Mouse (Mus musculus) Muller cell, postnatal 12 days (primary cell): ENCODE measurements around the gene Iqcf1.

Experiments used
- DNase-seq: peaks from one replicate; pipeline ENCODE4 v3.0.0-alpha.2; 2015; ENCODE audit errors: inconsistent ontology term

Iqcf1 gene

DNA sequence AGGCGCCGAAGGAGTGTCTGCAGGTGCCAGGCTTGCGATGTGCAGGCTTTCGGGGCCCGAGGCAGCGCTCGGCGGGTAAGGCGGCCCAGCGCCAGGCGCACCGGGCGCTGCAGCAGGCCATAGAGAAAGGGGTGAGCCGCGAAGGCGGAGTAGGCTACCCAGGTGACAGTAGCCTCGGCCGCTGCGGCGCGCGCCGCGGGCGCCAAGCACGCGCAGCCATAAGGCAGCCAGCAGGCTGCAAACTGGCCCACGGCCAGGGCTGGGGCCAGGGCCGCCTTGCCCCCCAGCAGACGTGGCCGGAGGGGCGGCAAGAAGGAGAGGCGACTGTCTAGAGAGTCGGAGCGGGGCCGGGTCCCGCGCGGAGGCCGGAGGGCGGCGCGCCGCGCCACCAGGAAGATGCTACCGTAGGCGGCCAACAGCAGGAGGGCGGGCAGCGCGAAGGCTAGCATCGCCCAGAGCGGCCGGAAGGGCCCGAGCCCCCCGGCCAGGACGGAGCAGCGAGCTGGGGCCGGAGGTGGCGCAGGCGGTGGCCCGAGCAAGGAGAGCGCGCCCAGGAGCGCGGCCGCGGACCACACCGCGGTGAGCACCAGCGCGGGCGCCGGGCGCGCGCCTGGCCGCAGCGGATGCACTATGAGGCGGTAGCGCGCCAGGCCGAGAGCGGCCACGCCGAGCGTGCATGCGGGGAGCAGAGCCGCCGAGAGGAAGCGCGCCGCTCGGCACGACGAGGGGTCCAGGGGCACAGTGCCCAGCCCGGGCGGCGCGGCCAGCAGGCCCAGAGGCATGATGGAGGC is 34.8 kb upstream of the Iqcf1 start:
- peak; percentile 79 for DNase-seq

DNA sequence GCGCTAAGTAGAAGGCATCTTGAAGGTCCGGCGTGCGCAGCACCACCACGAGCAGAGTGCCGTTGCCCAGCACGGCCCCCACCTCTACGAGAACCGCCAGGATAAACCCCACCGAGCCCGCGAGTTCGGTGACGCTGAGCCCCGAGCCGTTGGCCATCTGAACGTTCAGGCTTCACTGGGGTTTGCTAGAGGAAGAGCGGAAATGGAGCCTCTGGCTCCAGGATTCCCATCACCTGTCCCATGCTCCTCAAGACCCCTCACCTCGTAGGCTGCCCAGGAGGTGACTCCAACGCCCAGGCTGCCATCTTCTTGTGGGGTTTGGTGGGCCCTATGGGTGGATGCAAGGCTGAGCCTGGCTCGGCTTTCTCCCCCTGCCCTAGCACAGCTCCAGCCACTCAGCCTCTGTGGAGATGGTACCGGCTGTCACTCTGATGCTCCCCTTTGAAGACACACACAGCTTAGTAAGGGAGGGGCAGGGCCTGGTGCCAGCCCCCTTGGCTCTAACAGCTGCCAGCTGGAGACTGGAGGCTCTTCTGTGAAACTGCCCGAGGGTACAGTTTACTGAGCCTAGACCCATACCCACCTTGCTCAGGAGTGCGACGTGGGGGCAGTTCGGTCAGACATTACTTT is 34.1 kb upstream of the Iqcf1 start, which contains the start of gene Gpr62:
Gene Gpr62 (minus strand): TSS at position 368 of the 630 bp plus-strand sequence.
- peak; percentile 75 for DNase-seq

DNA sequence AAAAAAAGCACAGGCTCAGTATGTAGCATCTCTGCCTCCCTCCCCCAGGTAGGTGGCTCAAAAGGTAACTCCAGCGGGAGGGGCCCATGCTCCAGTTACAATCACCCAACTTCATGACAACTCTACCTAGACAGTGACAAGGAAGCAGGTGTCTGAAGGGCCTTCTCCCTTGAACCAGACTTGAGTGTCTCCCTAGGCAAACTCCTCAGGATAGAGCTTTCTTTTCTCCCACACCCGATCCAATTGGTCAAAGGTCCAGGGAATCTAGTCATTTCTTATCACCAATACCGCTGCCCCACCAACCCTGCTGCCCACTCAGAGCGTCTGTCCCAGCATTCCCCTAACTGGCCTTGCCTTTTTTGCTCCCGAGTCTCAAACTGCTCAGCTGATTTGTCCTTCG is 33.0 kb upstream of the Iqcf1 start:
- no peak for DNase-seq

DNA sequence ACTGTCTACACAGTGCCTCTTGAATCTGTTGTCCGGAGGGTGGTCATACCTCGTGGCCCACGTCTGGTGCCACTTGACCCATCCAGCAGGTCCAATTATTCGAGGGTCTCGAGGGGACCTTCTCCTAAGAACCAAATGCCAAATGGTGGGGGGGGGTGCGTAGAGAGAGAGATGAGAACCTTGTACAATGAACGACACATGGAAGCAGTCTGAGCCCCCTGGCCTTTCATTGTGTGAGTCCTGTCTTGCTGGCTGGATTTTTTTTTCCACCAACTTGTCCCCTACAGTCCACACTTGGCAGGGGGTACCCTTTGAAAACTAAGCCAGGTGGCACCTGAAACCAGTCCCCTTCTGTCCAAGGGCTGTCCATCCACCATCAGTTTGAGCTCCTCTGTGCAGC is 32.0 kb upstream of the Iqcf1 start:
- DNase-seq: no peak

DNA sequence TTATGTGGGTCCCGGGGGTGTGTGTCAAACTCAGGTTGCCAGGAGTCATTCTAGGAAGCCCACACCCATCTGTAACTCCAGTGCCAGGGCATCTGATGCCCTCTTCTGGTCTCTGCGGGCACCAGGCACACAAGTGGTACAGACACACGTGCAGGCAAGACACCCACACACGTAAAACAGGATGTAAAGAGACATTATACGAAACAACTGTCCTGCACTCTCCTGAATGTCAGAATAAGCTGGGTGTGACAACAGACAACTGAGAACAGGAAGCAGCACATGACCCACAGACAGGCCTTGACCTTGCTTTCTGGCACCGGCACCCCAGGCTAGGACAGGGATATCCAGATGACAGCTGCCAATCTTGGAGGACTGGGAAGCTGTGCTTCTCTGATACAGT is 30.4 kb upstream of the Iqcf1 start:
- DNase-seq: no peak

DNA sequence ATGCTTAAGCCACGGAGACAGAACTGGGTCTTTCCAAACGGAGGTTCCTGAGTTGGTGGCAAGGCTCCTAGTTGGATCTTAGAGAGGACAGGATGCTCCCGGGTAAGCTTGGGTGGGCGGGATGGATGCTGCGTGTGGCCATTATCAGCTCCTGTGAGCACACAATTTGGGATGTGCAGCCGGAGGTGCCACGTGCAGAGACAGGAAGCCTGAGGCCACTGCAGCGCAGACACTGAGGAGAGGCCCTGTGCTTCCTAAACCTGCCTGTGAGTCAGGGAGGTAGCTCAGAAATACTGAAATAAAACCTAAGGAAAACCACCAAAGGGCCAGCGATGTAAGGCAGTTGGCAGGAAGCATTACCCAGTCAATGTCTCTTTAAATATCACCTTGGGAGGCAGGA is 30.0 kb upstream of the Iqcf1 start:
- DNase-seq: no peak

DNA sequence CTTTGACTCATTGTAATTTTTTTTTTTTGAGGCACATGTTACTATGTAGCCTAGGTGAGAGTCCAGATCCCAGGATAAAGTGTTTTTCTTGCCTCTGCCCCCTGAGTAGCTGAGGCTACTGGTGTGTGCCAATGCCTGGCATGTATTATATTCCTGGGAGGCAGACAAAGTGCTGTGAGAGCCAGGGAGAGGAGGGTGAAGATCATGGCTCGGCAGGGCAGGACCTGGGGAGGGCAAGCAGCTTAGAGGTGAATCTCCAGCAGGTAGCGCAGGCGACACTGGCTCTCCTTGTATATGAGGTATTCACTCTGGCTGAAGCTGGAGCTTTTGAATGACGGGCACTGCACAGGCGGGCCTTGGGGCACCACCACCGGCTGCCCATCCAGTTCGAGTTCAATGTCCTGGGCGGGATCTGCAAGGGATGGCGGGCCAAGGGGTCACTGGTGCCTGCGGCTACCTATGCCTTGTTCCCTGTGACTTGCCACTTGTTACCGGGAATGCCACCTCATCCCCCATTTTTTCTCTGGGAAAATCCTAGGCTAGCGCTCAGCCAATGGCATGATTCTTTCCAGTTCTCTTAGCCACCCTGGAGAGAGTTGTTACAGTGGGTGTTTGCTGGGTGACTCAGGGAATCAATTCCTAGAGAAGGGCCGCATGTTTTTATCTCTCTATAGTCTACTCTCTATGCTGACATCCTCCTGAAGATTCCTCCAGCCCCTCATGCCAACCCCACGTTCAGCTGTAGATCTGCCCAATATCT is 28.6 kb upstream of the Iqcf1 start:
- DNase-seq: no peak

DNA sequence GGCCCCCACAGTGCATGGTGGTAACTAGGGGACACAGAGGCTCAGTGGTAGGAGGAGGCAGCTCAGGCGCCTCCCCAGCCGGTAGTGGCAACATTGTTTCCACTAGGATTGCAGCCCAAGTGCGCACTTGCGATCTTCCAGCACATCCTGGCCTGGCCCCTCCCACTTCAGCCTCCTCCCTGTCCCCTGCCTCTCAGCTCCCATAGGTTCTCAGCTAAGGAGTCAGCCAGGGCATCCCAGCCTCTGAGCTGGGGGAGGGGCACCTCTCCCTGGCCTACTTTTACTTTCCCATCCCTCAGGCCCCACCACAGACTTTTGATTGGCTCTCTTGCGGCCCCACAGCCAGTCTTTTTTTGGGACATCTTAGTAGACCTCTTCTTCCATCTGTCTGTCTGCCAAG is 27.9 kb upstream of the Iqcf1 start:
- DNase-seq: peak; percentile 91

DNA sequence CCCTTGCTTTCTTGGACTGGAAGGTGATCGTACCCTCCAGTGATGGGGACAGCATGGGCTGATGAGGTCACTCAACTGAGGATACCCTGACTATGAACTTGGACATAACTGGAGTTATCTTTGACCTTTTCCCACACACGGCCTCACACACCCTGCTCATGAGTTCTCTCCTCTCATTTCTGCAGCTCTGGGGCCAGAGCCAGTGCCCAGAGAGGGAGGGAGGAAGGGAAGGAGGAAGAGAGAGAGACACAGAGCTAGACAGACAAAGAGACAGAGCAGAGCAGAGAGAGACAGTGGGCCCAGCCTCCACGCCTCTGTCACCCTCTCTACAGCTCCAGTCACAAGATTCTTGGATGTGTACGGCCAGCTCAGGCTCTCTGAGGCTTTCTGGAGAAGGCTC is 27.4 kb upstream of the Iqcf1 start:
- peak; percentile 55 for DNase-seq

DNA sequence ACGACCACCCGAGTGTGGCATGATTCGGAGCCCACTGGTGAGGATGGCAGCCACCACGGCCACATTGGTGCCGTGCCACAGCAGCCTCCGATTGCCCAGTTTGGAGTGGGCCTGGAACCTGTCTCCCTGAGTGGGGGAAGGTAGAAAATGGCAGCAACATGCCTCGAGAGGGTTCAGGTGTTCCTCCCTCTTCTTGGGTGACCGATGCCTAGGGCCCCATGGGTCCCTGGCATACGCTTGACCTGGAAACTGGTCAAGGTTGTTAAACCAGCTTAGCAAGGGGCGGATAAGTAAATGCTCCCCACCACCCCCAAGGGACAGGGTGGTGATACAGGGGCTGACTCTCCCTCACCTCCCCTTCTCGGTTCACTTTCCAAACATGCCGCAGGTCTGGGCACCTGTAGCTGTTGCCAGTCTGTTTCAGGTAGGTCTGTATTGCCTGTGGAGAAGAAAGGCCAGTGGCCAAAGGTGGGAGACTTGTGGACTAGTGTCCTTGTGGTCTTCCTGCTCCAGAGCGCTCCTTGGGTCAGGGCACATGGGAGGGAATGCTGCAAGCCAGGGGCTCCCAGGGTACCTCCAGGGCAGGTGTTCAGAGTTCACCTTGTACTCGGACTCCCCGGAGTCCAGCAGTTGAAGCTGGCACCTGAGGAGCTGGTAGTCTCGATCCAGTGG is 26.6 kb upstream of the Iqcf1 start:
- no peak for DNase-seq

DNA sequence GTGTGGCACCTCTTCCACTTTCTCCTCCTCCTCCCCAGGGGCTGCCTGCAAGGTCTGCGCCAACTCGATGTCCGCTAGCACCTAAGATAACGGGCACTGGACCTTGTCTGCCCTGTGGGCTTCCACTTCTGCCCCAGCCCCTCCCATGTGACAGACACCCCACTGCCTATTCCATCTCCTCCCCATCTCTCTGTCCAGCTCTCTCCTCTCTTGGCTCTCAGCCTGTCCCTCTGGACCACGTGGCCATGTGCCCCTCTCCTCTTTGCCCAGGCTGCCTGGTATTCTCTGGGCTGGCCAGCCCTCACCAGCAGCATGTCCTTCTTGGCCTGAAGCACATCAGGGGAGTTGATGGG is 26.0 kb upstream of the Iqcf1 start:
- no peak for DNase-seq

DNA sequence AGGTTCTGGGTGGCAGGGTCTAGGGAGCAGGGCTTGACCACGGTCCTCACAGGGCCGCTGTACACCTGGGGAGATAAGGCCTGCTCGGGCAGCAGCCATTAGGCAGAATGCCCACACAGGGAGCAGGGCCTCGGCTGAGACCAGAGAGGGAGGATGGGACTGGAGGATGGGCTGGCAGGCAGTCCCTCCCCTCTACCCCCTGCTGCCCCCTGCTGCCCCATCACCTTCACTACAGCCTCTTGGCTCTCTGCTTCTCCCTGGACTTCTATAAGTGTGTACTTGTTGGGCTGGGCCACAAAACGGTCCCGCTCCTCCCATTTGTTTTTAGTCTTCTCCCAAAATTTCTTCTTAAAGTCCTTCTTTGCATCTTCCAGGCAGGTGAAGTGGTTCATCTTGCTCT is 25.3 kb upstream of the Iqcf1 start:
- peak; percentile 80 for DNase-seq

DNA sequence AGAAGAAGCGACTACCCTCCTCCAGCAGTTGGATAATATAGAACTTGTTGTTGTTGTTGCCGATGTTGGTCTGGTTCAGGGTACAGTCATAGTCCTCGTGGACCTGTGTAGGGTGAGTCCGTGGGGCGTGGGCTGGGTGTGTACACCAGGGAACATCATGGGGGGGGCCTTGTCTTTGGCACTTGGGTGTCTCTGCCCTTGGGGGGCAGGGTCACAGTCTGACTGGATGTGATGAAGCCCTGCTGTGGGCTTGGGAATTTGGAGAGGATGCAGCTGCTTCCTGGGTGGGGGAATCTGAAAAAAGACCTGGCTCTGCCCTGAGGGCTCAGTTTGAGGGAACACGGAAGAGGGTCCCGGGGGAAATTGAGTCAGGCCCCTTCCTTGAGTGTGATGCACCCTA is 24.7 kb upstream of the Iqcf1 start:
- DNase-seq: no peak

DNA sequence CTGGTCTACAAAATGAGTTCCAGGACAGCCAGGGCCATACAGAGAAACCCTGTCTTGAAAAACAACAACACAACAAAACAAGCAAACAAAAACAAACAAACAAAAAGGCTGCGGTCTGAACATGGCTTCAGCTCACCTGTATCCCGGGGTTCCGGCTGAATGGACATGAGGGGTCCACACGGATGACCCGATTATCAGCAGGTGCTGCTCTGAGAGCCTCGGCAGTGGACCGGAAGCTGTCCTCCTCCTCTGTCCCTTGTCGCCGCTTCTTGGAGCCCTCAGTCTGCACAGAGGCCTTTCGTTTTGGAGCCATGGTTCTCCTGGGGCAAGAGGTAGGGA is 24.1 kb upstream of the Iqcf1 start, which contains the start of gene Rrp9:
Gene Rrp9 (plus strand): TSS at position 301 of the 339 bp plus-strand sequence.
- DNase-seq: no peak

DNA sequence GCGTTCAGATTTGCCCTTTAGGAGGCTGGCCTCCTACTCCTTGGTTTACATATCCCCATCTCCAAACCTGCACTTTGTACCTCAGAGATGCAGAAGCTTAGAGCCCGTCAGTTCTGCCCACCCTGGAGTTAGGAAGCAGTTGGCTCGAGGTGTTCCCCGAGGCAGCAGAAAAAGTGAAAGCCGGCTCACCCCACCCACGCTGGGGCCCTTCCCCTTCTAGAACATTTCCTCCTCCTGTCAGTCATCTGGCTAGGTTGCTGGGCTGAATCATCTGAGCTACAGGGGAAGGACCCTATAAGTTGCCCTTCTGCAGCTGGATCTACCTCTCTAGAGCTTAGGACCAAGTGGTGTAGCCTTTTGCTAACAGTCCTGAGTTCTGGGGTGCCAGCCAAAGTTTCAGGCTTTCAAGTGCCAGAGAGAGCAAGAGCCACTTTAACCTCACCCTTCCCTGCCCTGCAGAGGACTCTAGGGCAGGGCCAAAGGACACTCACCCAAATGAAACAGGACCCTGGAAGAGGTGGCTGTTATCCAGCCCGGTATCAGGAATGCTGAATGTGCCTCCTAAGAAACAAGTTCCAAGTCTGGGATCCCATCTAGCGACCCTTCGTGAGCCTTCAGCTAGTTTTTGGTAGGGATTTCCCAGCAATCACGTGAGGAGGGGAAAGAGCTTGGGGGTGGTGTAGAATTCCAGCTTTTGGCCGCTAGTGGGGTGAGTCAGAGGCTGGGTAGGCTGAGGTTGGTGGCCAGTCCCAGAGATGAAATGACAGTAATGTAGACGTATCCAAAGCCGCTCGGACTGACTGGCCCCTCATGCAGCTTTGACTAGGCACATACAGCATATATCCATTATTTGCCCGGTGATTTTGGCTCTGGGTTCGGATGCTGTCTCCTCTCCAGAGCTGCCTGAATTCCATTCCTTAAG is 23.5 kb upstream of the Iqcf1 start:
- DNase-seq: peak; percentile 82

DNA sequence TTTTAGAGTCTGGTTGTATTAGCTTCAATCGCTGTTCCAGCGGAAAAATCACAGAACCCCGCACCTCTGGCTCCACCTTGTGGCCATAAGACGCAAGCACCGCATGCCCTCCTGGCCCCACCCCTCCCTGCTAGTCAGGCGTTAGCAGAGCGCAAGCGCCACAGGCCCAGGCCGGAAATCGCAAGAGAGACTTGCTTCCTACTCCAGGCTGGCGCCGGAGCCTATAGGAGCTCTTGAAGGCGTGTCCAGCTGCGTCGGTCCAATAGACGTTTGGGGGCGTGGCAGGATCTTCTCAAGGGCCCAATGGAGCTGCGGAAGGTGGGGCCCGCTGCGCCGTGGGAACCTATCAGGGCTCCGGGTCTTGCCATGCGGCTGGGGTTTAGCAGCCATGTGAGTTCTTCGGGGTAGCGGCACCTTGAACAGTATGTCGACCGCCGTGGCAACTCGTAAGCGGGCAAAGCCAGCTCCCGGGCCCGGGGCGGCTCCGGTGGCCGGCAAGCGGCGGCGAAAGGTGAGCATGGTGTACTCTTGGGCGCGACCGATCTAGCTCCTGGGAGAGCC is 22.8 kb upstream of the Iqcf1 start, which contains the start of gene Parp3:
Gene Parp3 (minus strand): TSS at position 26 of the 561 bp plus-strand sequence.
- peak; percentile 99 for DNase-seq

DNA sequence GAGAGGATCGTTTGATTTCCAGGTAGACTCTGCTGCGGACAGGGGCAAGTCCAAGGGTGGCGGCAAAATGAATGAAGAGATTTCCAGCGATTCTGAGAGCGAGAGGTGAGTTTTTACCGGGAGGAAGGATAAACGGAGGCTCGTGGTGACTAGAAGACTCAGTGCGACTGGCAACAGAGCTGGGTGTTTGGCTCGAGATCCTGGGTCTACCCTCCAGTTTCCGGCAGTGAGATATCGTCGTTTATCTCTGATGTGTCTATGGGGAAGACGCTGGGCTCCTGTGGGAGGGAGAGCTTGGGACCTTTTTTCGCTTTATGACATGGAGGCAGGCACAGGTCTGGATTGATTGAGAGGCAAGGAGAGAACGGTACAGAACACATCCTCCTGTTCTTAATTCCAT is 22.1 kb upstream of the Iqcf1 start:
- no peak for DNase-seq

DNA sequence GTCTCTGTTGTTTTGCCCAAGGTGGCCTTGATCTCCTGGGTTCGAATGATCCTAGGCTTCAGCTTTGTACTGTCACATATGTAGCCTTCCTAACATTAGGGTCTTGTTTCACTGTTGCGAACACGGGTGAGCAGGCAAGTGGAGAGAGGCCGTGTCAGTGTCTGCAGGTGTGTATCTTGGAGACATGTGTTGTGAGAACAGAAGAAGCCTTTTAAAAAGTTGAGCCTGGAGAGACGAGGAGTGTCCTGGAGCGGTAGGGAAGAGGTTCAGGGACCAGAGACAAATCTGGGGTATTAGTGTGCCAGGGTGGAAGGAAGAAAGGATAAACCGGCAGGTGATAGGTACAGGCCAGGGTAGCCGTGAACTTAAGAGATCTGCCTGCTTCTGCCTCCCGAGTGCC is 21.7 kb upstream of the Iqcf1 start:
- no peak for DNase-seq

DNA sequence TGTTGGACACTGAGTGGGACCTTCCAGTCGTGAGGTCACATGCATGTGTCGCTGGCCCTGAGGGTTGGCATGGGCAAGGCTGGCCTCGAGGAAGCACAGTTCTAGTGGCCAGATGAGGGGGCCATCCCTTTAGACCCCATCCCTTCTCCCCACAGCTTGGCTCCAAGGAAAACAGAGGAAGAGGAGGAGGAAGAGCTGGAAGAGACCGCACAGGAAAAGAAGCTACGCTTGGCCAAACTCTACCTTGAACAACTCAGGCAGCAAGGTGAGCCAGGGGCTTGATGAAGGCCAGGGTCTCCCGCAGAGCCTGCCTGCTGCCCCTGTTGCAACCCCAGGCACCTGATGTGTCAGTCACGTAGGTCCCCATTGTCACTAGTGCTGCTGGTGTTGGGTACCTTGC is 19.2 kb upstream of the Iqcf1 start:
- no peak for DNase-seq

DNA sequence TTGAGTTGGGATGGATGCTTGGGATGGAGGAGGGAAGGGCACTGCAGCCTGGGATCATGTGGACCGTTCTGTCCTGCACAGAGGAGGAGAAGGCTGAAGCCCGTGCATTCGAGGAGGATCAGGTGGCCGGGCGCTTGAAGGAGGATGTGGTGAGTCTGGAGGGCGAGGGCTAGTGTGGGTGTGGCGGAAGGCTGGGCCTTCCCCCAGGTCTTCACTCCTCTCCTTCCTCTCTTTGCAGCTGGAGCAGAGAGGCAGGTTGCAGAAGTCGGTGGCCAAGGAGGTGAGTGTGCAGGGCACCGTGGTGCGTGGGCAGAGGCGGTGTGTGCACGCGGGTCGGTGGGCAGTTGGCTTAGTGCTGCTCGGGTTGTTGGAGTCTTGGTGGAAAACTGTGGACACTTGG is 18.7 kb upstream of the Iqcf1 start:
- no peak for DNase-seq

DNA sequence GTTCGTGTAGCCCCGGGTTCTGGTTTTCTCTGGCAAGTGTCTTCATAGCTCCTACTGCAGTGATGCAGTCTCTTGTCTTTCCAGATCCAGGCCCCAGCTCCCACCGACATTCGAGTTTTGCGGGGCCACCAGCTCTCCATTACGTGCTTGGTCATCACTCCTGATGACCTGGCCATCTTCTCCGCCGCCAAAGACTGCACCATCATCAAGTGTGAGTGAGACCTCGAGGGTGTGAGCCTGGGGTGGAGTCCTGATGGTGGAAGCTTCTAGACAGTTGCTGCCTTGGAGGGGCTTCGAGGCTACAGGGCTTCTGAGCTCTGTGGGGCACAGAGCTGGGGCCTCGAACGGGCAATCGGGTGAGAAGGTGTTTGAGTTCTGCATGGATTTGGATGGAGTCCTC is 18.1 kb upstream of the Iqcf1 start:
- DNase-seq: no peak
